Mouse (Mus musculus) E14TG2a.4 (cell line): Measurements from ENCODE around the gene Cyp2c69.

Experiments used
- CTCF ChIP-seq: conservative IDR thresholded peaks from 2 replicates; pipeline ENCODE4 v1.5.1; 2014; ENCODE audit warnings: low read length
- NANOG ChIP-seq: IDR thresholded peaks from 2 replicates; pipeline ENCODE4 v1.6.1; 2014; ENCODE audit warnings: borderline replicate concordance, low read length, mixed read lengths
- POU5F1 ChIP-seq: IDR thresholded peaks from 2 replicates; pipeline ENCODE4 v1.6.1; 2014; ENCODE audit warnings: low read length, borderline replicate concordance

GRCm38 (mm10) chr19:39930032-39930431 is 43.4 kb upstream of the Cyp2c69 start:
- TF ChIP-seq CTCF: peak; percentile 28
- TF ChIP-seq POU5F1: no peak
- no peak for TF ChIP-seq NANOG
